Mouse (Mus musculus): ENCODE results near the gene Prdm1. TPM values are rescaled to one million over a fixed set of nuclear protein-coding genes. Genes with fewer than 3 reads are reported as not detected.

The Prdm1 gene
- polyA plus RNA-seq, 1 experiment from 2014 or later: 5.5 TPM

DNA sequence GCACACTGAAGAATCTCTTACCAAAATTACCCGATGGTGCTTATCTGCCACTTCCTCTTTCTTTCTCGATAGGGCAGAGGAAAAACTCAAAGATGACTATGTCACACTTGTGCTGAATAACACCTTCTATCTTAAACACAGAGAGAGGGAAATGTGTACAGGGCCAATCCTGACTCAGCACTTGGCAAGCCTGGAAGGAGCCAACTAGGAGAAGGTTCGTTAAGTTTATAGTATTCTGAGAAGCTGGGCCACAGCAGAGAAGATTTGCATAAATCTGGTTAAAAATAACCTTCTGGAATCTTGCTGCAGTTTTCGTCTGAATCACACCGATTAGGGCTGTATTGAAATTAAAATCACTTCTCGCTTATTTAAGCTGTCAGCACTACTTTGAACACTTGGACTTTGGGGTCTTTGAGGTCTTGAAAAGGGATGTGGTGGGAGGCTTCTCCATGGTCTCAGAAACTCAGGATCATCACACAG is 93.6 kb downstream of the Prdm1 start:
- 75% methylated on average over 6 of the region's 6 CpGs for WGBS
- no peaks in the 10 kb centered on the region for H3K27me3 ChIP-seq
- ATAC-seq (ENCODE audit: insufficient number of reproducible peaks, insufficient read depth, low FRiP score, low TSS enrichment, low read depth): no peak

GRCm38 (mm10) chr10:44432235-44432634 is 96.1 kb downstream of the Prdm1 start:
- 72% methylated on average over 11 of the region's 11 CpGs for WGBS
- Histone ChIP-seq H3K36me3 (no peaks in the 10 kb centered on the region), H3K4me2 (no peak overlapping the region), H3K27ac (no peak overlapping the region), H3K9me3 (no peaks in the 10 kb centered on the region), H3K4me3 (replicated peaks) (no peak overlapping the region), H3K9ac (replicated peaks) (no peak overlapping the region), H3K27me3 (no peaks in the 10 kb centered on the region), H3K4me1 (replicated peaks) (no peaks in the 10 kb centered on the region)
- ATAC-seq (ENCODE audit: insufficient number of reproducible peaks, insufficient read depth, low FRiP score, low TSS enrichment, low read depth): no peak

More for the DNA sequence above, 93.6 kb downstream of the Prdm1 start:
- H3K4me3 ChIP-seq (replicated peaks): no peak overlapping the region
- H3K4me1 ChIP-seq (replicated peaks): no peaks in the 10 kb centered on the region
- H3K27ac ChIP-seq: no peak overlapping the region
- H3K36me3 ChIP-seq: no peaks in the 10 kb centered on the region
- H3K9me3 ChIP-seq: no peaks in the 10 kb centered on the region
- no peak overlapping the region for H3K9ac ChIP-seq (replicated peaks)
- no peak overlapping the region for H3K4me2 ChIP-seq

DNA sequence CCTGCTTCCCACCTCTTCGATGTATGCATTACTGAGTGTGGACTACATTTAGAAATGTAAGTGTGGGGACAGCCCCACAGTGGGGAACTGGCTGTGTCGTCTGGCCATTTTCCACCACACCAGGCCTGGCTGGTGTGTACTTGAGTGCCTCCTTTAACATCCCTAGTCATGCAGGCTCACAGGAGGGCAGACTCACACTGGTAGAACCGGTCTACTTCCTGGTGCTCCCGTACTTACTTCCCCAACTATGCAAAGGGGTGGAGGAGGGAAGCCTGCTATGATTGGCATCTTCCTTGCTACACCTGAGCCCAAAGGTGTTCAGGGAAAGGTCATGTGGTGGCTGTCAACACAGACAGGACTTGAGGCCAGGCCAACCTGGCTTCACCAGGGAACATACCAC is 96.6 kb downstream of the Prdm1 start:
- no peak for ATAC-seq (ENCODE audit: insufficient number of reproducible peaks, insufficient read depth, low FRiP score, low TSS enrichment, low read depth)
- H3K9ac ChIP-seq (replicated peaks): no peak overlapping the region

DNA sequence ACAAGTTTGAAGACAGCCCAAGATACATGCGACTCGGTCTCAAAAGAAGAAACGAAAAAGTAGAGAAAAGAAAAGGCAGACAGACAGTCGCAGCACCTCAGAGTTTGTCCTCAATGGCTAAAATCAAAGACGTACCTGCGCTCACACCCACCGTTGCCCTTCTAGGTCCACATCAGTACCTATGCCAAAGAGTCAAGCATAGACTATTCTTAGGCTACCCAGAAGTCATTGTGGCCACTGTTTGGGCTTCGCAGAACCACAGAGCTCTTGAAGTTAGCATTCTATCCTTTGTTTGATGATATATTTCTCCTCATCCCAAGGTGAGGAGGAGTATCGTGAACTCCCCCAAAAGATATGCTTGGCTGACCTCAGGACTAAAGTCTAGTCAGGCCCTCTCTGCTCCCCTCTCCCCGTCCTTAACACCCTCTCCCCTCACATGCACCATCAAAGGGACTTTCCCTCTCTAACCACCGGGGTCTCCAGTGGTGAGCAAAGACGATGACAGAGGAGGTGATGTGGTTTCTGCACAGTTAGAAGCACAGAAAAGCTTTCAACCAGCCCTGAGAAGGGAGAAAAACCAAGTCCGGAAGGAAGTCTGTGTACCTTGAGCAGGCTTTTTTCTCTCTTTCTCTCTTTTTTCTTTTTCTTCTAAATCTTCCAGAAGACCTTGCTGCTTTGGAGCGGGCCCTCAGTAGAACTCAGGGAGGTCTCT is 99.0 kb downstream of the Prdm1 start:
- Histone ChIP-seq H3K4me2 (no peak overlapping the region), H3K27me3 (no peaks in the 10 kb centered on the region), H3K36me3 (no peaks in the 10 kb centered on the region), H3K4me1 (replicated peaks) (no peaks in the 10 kb centered on the region), H3K9ac (replicated peaks) (no peak overlapping the region), H3K9me3 (no peaks in the 10 kb centered on the region), H3K4me3 (replicated peaks) (no peak overlapping the region), H3K27ac (no peak overlapping the region)
- 89% methylated on average over 14 of the region's 14 CpGs for WGBS
- ATAC-seq (ENCODE audit: insufficient number of reproducible peaks, insufficient read depth, low FRiP score, low TSS enrichment, low read depth): no peak

More for the DNA sequence above, 96.6 kb downstream of the Prdm1 start:
- Histone ChIP-seq H3K4me3 (replicated peaks) (no peak overlapping the region), H3K4me1 (replicated peaks) (no peaks in the 10 kb centered on the region), H3K4me2 (no peak overlapping the region), H3K27me3 (no peaks in the 10 kb centered on the region), H3K27ac (no peak overlapping the region), H3K36me3 (no peaks in the 10 kb centered on the region), H3K9me3 (no peaks in the 10 kb centered on the region)
- WGBS: 92% methylated on average over 4 of the region's 4 CpGs

DNA sequence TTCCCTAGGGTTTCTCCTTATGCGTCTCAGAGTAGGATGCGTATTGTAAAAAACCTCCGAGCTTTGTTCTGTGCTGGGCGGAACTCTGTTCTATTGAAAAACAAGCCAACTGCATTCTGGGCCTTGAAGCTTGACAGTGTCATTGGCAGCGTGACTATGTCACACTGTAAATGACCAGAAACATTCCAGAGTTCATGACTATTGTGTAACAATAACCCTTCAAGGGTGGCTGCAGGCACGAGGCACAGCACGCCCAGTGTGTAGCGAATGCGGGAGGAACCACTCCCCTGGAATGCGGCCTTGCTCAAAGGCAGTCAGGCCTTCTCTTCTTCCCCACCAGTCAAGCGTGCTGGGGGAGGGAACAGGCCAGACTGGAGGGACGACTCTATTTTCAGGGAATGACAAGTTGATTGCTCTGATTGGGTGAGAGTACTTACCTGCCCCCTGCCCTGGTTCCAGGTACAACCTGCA is 100.4 kb downstream of the Prdm1 start:
- Histone ChIP-seq H3K9ac (replicated peaks) (no peak overlapping the region), H3K4me2 (no peak overlapping the region), H3K4me3 (replicated peaks) (no peak overlapping the region), H3K36me3 (no peaks in the 10 kb centered on the region), H3K27me3 (no peaks in the 10 kb centered on the region), H3K9me3 (no peaks in the 10 kb centered on the region), H3K4me1 (replicated peaks) (no peaks in the 10 kb centered on the region), H3K27ac (no peak overlapping the region)
- ATAC-seq (ENCODE audit: insufficient number of reproducible peaks, insufficient read depth, low FRiP score, low TSS enrichment, low read depth): no peak
- 72% methylated on average over 12 of the region's 12 CpGs for WGBS

- no peak overlapping the region for H3K4me2 ChIP-seq
- H3K9ac ChIP-seq (replicated peaks): no peak overlapping the region
- ATAC-seq (ENCODE audit: insufficient number of reproducible peaks, insufficient read depth, low FRiP score, low TSS enrichment, low read depth): no peak
- no peaks in the 10 kb centered on the region for H3K27me3 ChIP-seq
- H3K4me1 ChIP-seq (replicated peaks): no peaks in the 10 kb centered on the region
- H3K4me3 ChIP-seq (replicated peaks): no peak overlapping the region
- WGBS: 90% methylated on average over 11 of the region's 11 CpGs
- H3K36me3 ChIP-seq: no peaks in the 10 kb centered on the region
- no peaks in the 10 kb centered on the region for H3K9me3 ChIP-seq
- H3K27ac ChIP-seq: no peak overlapping the region
These were observed 100.9 kb downstream of the Prdm1 start for GRCm38 (mm10) chr10:44427426-44427825.

- H3K27me3 ChIP-seq: no peaks in the 10 kb centered on the region
- 76% methylated on average over 6 of the region's 6 CpGs for WGBS
- no peaks in the 10 kb centered on the region for H3K36me3 ChIP-seq
- no peak overlapping the region for H3K9ac ChIP-seq (replicated peaks)
- ATAC-seq (ENCODE audit: insufficient number of reproducible peaks, insufficient read depth, low FRiP score, low TSS enrichment, low read depth): no peak
- H3K27ac ChIP-seq: no peak overlapping the region
- no peak overlapping the region for H3K4me3 ChIP-seq (replicated peaks)
- no peak overlapping the region for H3K4me2 ChIP-seq
- H3K4me1 ChIP-seq (replicated peaks): 0 out of 2 replicates have a peak, but pooled peaks cover 2% of the 10 kb centered on the region
- H3K9me3 ChIP-seq: no peaks in the 10 kb centered on the region
These were observed 103.3 kb downstream of the Prdm1 start for GRCm38 (mm10) chr10:44425013-44425412.

DNA sequence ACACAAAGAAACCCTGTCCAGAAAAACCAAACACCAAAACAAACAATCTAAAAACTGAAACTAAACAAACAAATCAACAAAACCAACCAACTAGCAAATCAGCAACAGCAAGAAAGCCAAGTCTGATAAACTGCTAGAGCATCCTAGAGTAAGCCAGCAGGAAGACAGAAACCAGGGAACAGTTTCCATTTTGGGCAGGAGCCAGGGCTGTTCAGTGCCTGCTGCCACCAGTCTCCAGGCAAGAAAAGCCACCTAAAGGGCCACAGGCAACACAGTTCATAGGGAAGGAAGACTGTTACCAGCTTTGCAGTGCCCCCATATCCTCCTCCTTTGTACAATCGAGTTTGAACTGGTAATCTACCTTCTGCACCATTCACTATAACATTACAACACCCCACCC is 106.4 kb downstream of the Prdm1 start:
- Histone ChIP-seq H3K4me2 (no peak overlapping the region), H3K4me3 (replicated peaks) (no peak overlapping the region), H3K27ac (no peak overlapping the region), H3K9ac (replicated peaks) (no peak overlapping the region), H3K4me1 (replicated peaks) (0 out of 2 replicates have a peak, but pooled peaks cover 11% of the 10 kb centered on the region), H3K9me3 (no peaks in the 10 kb centered on the region), H3K36me3 (no peaks in the 10 kb centered on the region), H3K27me3 (no peaks in the 10 kb centered on the region)
- ATAC-seq (ENCODE audit: insufficient number of reproducible peaks, insufficient read depth, low FRiP score, low TSS enrichment, low read depth): no peak
- WGBS: 55% methylated on average over 1 of the region's 1 CpGs

DNA sequence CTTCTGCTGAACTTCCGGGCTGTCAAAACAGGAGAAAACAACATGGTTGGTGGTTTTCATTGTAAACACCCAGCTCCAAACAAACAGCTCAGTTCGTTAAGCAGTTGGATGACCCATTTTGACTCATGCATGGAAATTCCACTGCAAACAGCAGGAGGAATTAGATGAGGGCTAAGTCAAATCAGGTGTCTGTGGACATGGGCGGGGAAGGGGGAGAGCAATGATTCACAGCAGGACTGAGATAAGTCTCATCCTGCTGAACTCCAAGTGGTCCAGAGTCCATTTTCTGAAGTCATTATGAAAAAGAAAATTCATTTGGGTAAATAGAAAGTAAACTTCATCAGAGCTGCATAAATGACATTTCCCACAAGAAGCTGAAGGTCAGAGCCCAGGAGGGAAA is 108.1 kb downstream of the Prdm1 start:
- no peak overlapping the region for H3K9ac ChIP-seq (replicated peaks)
- no peaks in the 10 kb centered on the region for H3K27me3 ChIP-seq
- no peak overlapping the region for H3K4me2 ChIP-seq
- no peak overlapping the region for H3K27ac ChIP-seq
- 63% methylated on average over 3 of the region's 3 CpGs for WGBS
- H3K4me1 ChIP-seq (replicated peaks): 0 out of 2 replicates have a peak, but pooled peaks cover 11% of the 10 kb centered on the region
- ATAC-seq (ENCODE audit: insufficient number of reproducible peaks, insufficient read depth, low FRiP score, low TSS enrichment, low read depth): no peak
- H3K4me3 ChIP-seq (replicated peaks): no peak overlapping the region
- H3K36me3 ChIP-seq: no peaks in the 10 kb centered on the region
- no peaks in the 10 kb centered on the region for H3K9me3 ChIP-seq

DNA sequence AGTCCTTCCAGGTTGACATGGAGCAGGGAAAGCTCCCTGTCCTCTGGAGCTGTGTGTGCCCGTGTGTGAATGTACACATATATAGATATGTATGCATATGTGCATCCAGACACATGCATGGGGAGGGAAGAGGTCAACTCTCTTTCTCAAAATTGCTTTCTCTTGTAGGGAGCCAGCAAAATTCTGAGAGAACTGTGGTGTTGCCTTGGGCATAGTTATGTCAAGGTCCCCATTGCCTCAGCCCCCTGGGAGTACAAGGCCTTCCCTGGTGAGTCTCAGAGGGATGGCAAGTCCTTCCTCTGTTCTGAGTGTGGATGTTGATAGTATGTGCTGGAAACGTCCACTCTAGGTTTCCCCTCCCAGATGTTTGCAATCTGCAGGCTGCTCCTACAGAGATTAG is 109.4 kb downstream of the Prdm1 start:
- WGBS: 52% methylated on average over 2 of the region's 2 CpGs
- no peak overlapping the region for H3K4me2 ChIP-seq
- no peaks in the 10 kb centered on the region for H3K9me3 ChIP-seq
- no peak overlapping the region for H3K9ac ChIP-seq (replicated peaks)
- no peak for ATAC-seq (ENCODE audit: insufficient number of reproducible peaks, insufficient read depth, low FRiP score, low TSS enrichment, low read depth)
- no peaks in the 10 kb centered on the region for H3K36me3 ChIP-seq
- no peak overlapping the region for H3K27ac ChIP-seq
- no peaks in the 10 kb centered on the region for H3K27me3 ChIP-seq
- H3K4me3 ChIP-seq (replicated peaks): no peak overlapping the region
- H3K4me1 ChIP-seq (replicated peaks): 0 out of 2 replicates have a peak, but pooled peaks cover 11% of the 10 kb centered on the region

GRCm38 (mm10) chr10:44415576-44415975 is 112.7 kb downstream of the Prdm1 start:
- Histone ChIP-seq H3K9me3 (no peaks in the 10 kb centered on the region), H3K4me1 (replicated peaks) (0 out of 2 replicates have a peak, but pooled peaks cover 11% of the 10 kb centered on the region), H3K27me3 (no peaks in the 10 kb centered on the region), H3K27ac (no peak overlapping the region), H3K4me2 (no peak overlapping the region), H3K36me3 (no peaks in the 10 kb centered on the region), H3K9ac (replicated peaks) (no peak overlapping the region), H3K4me3 (replicated peaks) (no peak overlapping the region)
- WGBS: 89% methylated on average over 3 of the region's 3 CpGs
- ATAC-seq (ENCODE audit: insufficient number of reproducible peaks, insufficient read depth, low FRiP score, low TSS enrichment, low read depth): no peak

- Histone ChIP-seq H3K9me3 (no peaks in the 10 kb centered on the region), H3K27me3 (no peaks in the 10 kb centered on the region), H3K9ac (replicated peaks) (no peak overlapping the region), H3K27ac (no peak overlapping the region), H3K36me3 (no peaks in the 10 kb centered on the region), H3K4me2 (no peak overlapping the region), H3K4me1 (replicated peaks) (peaks cover 21% of the 10 kb centered on the region), H3K4me3 (replicated peaks) (no peak overlapping the region)
- WGBS: 59% methylated on average over 11 of the region's 11 CpGs
- ATAC-seq (ENCODE audit: insufficient number of reproducible peaks, insufficient read depth, low FRiP score, low TSS enrichment, low read depth): no peak
These were observed 118.3 kb downstream of the Prdm1 start for GRCm38 (mm10) chr10:44409958-44410357.
